Mouse (Mus musculus) midbrain, embryonic 16.5 days (tissue): Measurements from ENCODE around the gene Pfkfb1. TPM values are rescaled to one million over a fixed set of nuclear protein-coding genes. Genes with fewer than 3 reads are reported as not detected.

ENCODE experiments used
- ATAC-seq: fragments of 200-750 bp; cut with Nextera tagmentation; 2 replicates; pipeline ENCODE4 v1.8.0; 2017; ENCODE audit warnings: moderate TSS enrichment
- H3K27ac ChIP-seq: fragments of 300-500 bp; sonication (generic); 2 replicates; pipeline ENCODE4 v1.5.1; 2014; ENCODE audit warnings: mild to moderate bottlenecking, low read length, mixed read lengths
- H3K27me3 ChIP-seq: fragments of 300-500 bp; sonication (generic); 2 replicates; pipeline ENCODE4 v1.6.1; 2014; ENCODE audit warnings: low read depth, low read length, mixed read lengths; ENCODE audit not compliant: control insufficient read depth, insufficient read depth
- H3K36me3 ChIP-seq: fragments of 300-500 bp; sonication (generic); 2 replicates; pipeline ENCODE4 v1.6.1; 2014; ENCODE audit warnings: mild to moderate bottlenecking, low read length, moderate library complexity, mixed read lengths; ENCODE audit not compliant: control insufficient read depth, insufficient read depth
- H3K4me1 ChIP-seq: fragments of 300-500 bp; sonication (generic); 2 replicates; pipeline ENCODE4 v1.6.1; 2014; ENCODE audit warnings: mild to moderate bottlenecking, low read length, mixed read lengths; ENCODE audit not compliant: control insufficient read depth, insufficient read depth
- H3K4me2 ChIP-seq: fragments of 300-500 bp; sonication (generic); 2 replicates; pipeline ENCODE4 v1.6.1; 2014; ENCODE audit warnings: mild to moderate bottlenecking, low read length, mixed read lengths
- H3K4me3 ChIP-seq: fragments of 300-500 bp; sonication (generic); 2 replicates; pipeline ENCODE4 v1.5.1; 2014; ENCODE audit warnings: low read depth, mild to moderate bottlenecking, low read length, moderate library complexity, mixed read lengths
- H3K9ac ChIP-seq: fragments of 300-500 bp; sonication (generic); 2 replicates; pipeline ENCODE4 v1.6.1; 2014; ENCODE audit warnings: low read depth, low read length, mixed read lengths
- H3K9me3 ChIP-seq: fragments of 300-500 bp; sonication (generic); replicated peaks from 2 replicates; pipeline ENCODE4 v1.6.1; 2014; ENCODE audit warnings: mild to moderate bottlenecking, low read length, mixed read lengths; ENCODE audit not compliant: control insufficient read depth, poor library complexity, severe bottlenecking
- WGBS: fragments of 180-500 bp; shearing (Covaris S2); extraction: QIAGEN DNeasy Blood & Tissue Kit; methylation state at CpG from one replicate; pipeline ENCODE4 v1.1.7; 2014; 5-methylcytosine and 5-hydroxymethylcytosine counted together
- microRNA-seq: library from miRNA; unstranded; fragments of <30 nt; microRNA quantifications from one replicate; pipeline ENCODE4, GENCODE M21; 2017
- polyA plus RNA-seq: library from polyadenylated mRNA; unstranded; fragments of >200 nt; fragmentation: Nextera tagmentation; extraction: Ambion mirVana; gene quantifications from 2 replicates; pipeline ENCODE4 v1.2.1, GENCODE M21; 2015

Gene Pfkfb1
- polyA plus RNA-seq, 1 experiment from 2014 or later: 5.6 TPM

GRCm38 (mm10) chrX:150656908-150657796 is 69.1 kb downstream of the Pfkfb1 start, which contains the start of gene Tro:
Gene Tro (minus strand): TSS chrX:150657583.
- peak within 1 kb of the TSS; percentile 59 for H3K4me3 ChIP-seq
- H3K27me3 ChIP-seq: no peaks in the 10 kb centered on the region
- H3K4me1 ChIP-seq: peaks cover 4% of the 10 kb centered on the region; the same call in 1 of the 2 replicates
- H3K4me2 ChIP-seq: peak within 1 kb of the TSS; percentile 52
- no peaks in the 10 kb centered on the region for H3K9me3 ChIP-seq
- H3K9ac ChIP-seq: peak within 1 kb of the TSS; percentile 72
- H3K36me3 ChIP-seq: peaks cover 5% of the 10 kb centered on the region
- H3K27ac ChIP-seq: peak within 1 kb of the TSS; percentile 83
- ATAC-seq: peak; percentile 95
- 25% methylated on average over 36 of the region's 37 CpGs for WGBS

- Histone ChIP-seq H3K9me3 (no peaks in the 10 kb centered on the region), H3K9ac (no peak overlapping the region; the same call in 1 of the 2 replicates), H3K4me2 (peak overlapping the region; percentile 52), H3K4me1 (peaks cover 4% of the 10 kb centered on the region; the same call in 1 of the 2 replicates), H3K27me3 (no peaks in the 10 kb centered on the region), H3K36me3 (peaks cover 4% of the 10 kb centered on the region; the same call in 1 of the 2 replicates), H3K4me3 (peak overlapping the region; percentile 59), H3K27ac (peak overlapping the region; percentile 83)
- 32% methylated on average over 3 of the region's 3 CpGs for WGBS
- ATAC-seq: peak; percentile 61
Measured at GRCm38 (mm10) chrX:150657797-150658118, 69.7 kb downstream of the Pfkfb1 start.

GRCm38 (mm10) chrX:150662809-150663208 is 74.8 kb downstream of the Pfkfb1 start:
- ATAC-seq: no peak
- H3K9ac ChIP-seq: no peak overlapping the region
- WGBS: 31% methylated on average over 4 of the region's 4 CpGs
- H3K4me2 ChIP-seq: no peak overlapping the region
- H3K36me3 ChIP-seq: no peaks in the 10 kb centered on the region
- no peaks in the 10 kb centered on the region for H3K4me1 ChIP-seq
- no peaks in the 10 kb centered on the region for H3K9me3 ChIP-seq
- H3K4me3 ChIP-seq: no peak overlapping the region
- H3K27ac ChIP-seq: no peak overlapping the region
- H3K27me3 ChIP-seq: no peaks in the 10 kb centered on the region

- Histone ChIP-seq H3K36me3 (no peaks in the 10 kb centered on the region), H3K27ac (no peak overlapping the region), H3K9ac (no peak overlapping the region), H3K4me3 (no peak overlapping the region), H3K9me3 (no peaks in the 10 kb centered on the region), H3K4me1 (no peaks in the 10 kb centered on the region), H3K4me2 (no peak overlapping the region), H3K27me3 (no peaks in the 10 kb centered on the region)
- ATAC-seq: no peak
- 45% methylated on average over 1 of the region's 1 CpGs for WGBS
Measured at GRCm38 (mm10) chrX:150677505-150677904, 89.5 kb downstream of the Pfkfb1 start.

Small RNA genes within 50 kb of the gene (microRNA-seq; reads per million reads assigned to microRNA genes)
- gene Mir3620: not detected

Other genes starting within 250 kb of the Pfkfb1 start
- gene Tmem29, start 129.1 kb upstream of the Pfkfb1 start, polyA plus RNA-seq: 72.3 and 78.0 TPM in 2 replicates
- 45.9 and 46.1 TPM in 2 replicates for gene Alas2, start 40.9 kb upstream of the Pfkfb1 start, polyA plus RNA-seq
- gene Apex2, start 1.6 kb downstream of the Pfkfb1 start, polyA plus RNA-seq: 17.3 and 17.6 TPM in 2 replicates
- gene Tro, start 69.4 kb downstream of the Pfkfb1 start, polyA plus RNA-seq: 100 and 102 TPM in 2 replicates
- gene Maged2, start 226.1 kb downstream of the Pfkfb1 start, polyA plus RNA-seq: 438 and 474 TPM in 2 replicates